Mouse (Mus musculus) olfactory bulb, adult 2 months (tissue): ENCODE measurements at regions not wholly inside any gene's neighbourhood (a gene's known extent, or its start where the extent isn't known, plus 50 kb on each side); places are given as distances from the start of the nearest gene placed in this dataset.

Experiments used
- H3K27ac ChIP-seq: fragments of 200-500 bp; 2 replicates; pipeline ENCODE4 v1.5.1; 2012; ENCODE audit warnings: low read depth, low read length; ENCODE audit not compliant: insufficient read depth
- H3K4me1 ChIP-seq: fragments of 200-500 bp; 2 replicates; pipeline ENCODE4 v1.6.1; 2012; ENCODE audit warnings: low read length; ENCODE audit not compliant: control insufficient read depth, insufficient read depth
- H3K4me3 ChIP-seq: fragments of 200-500 bp; 2 replicates; pipeline ENCODE4 v1.5.1; 2012; ENCODE audit warnings: mild to moderate bottlenecking, low read depth, low read length, moderate library complexity; ENCODE audit not compliant: insufficient read depth
- CTCF ChIP-seq: fragments of 200-500 bp; IDR thresholded peaks from 2 replicates; pipeline ENCODE4 v1.5.1; 2012; ENCODE audit warnings: low read depth, mild to moderate bottlenecking, low read length, moderate library complexity; ENCODE audit not compliant: insufficient read depth
- POLR2A ChIP-seq: fragments of 200-500 bp; IDR thresholded peaks from 2 replicates; pipeline ENCODE4 v1.6.1; 2012; ENCODE audit warnings: mild to moderate bottlenecking, low read depth, low read length, moderate library complexity; ENCODE audit not compliant: insufficient read depth
- WGBS: fragments of 180-500 bp; shearing (Covaris S2); methylation state at CpG from one replicate; pipeline ENCODE4 v1.1.7; 2018; 5-methylcytosine and 5-hydroxymethylcytosine counted together

- WGBS = 47% methylated on average over 2 of the region's 2 CpGs
- TF ChIP-seq CTCF (no peak), POLR2A (no peak)
- Histone ChIP-seq H3K4me1 (no peaks in the 10 kb centered on the region), H3K27ac (no peak overlapping the region), H3K4me3 (no peak overlapping the region)
These were observed 549.6 kb upstream of the Atp2b1 start for GRCm38 (mm10) chr10:98364604-98365003.

GRCm38 (mm10) chr10:98372561-98372960 is 541.6 kb upstream of the Atp2b1 start:
- Histone ChIP-seq H3K27ac (no peak overlapping the region), H3K4me3 (no peak overlapping the region), H3K4me1 (no peaks in the 10 kb centered on the region)
- TF ChIP-seq POLR2A (no peak), CTCF (no peak)
- 84% methylated on average over 4 of the region's 4 CpGs for WGBS

- Histone ChIP-seq H3K27ac (no peak overlapping the region), H3K4me1 (no peaks in the 10 kb centered on the region), H3K4me3 (no peak overlapping the region)
- no peak for TF ChIP-seq POLR2A
- TF ChIP-seq CTCF = no peak
- 93% methylated on average over 3 of the region's 3 CpGs for WGBS
These were observed 540.9 kb upstream of the Atp2b1 start for GRCm38 (mm10) chr10:98373314-98373713.

- TF ChIP-seq CTCF = no peak
- no peak for TF ChIP-seq POLR2A
- Histone ChIP-seq H3K4me1 (no peaks in the 10 kb centered on the region), H3K27ac (no peak overlapping the region), H3K4me3 (no peak overlapping the region)
These were observed 539.5 kb upstream of the Atp2b1 start for GRCm38 (mm10) chr10:98374684-98375083.

- Histone ChIP-seq H3K4me3 (no peak overlapping the region), H3K4me1 (no peaks in the 10 kb centered on the region), H3K27ac (no peak overlapping the region)
- TF ChIP-seq CTCF = no peak
- TF ChIP-seq POLR2A = no peak
These were observed 525.7 kb upstream of the Atp2b1 start for GRCm38 (mm10) chr10:98388543-98388942.

- 40% methylated on average over 1 of the region's 1 CpGs for WGBS
- TF ChIP-seq POLR2A = no peak
- no peak for TF ChIP-seq CTCF
- H3K4me3 ChIP-seq = no peak overlapping the region
- H3K4me1 ChIP-seq = no peaks in the 10 kb centered on the region
- no peak overlapping the region for H3K27ac ChIP-seq
These were observed 514.3 kb upstream of the Atp2b1 start for GRCm38 (mm10) chr10:98399864-98400263.

GRCm38 (mm10) chr10:98417807-98418743 is 496.1 kb upstream of the Atp2b1 start:
- no peaks in the 10 kb centered on the region for H3K4me1 ChIP-seq
- H3K27ac ChIP-seq = no peak overlapping the region
- TF ChIP-seq CTCF (no peak), POLR2A (no peak)
- 49% methylated on average over 16 of the region's 17 CpGs for WGBS
- no peak overlapping the region for H3K4me3 ChIP-seq

- H3K27ac ChIP-seq = no peak overlapping the region
- TF ChIP-seq POLR2A (no peak), CTCF (no peak)
- H3K4me1 ChIP-seq = no peaks in the 10 kb centered on the region
- H3K4me3 ChIP-seq = no peak overlapping the region
- WGBS = 86% methylated on average over 1 of the region's 1 CpGs
These were observed 489.8 kb upstream of the Atp2b1 start for GRCm38 (mm10) chr10:98424450-98424849.

GRCm38 (mm10) chr10:98434974-98435373 is 479.2 kb upstream of the Atp2b1 start:
- WGBS = 96% methylated on average over 3 of the region's 3 CpGs
- Histone ChIP-seq H3K4me3 (no peak overlapping the region), H3K4me1 (no peaks in the 10 kb centered on the region), H3K27ac (no peak overlapping the region)
- no peak for TF ChIP-seq POLR2A
- TF ChIP-seq CTCF = no peak
